Mouse (Mus musculus) heart, embryonic 13.5 days (tissue): ENCODE measurements at regions not wholly inside any gene's neighbourhood (a gene's known extent, or its start where the extent isn't known, plus 50 kb on each side); places are given as distances from the start of the nearest gene placed in this dataset.

ENCODE experiments used
- ATAC-seq: fragments of 200-750 bp; cut with Nextera tagmentation; 2 replicates; pipeline ENCODE4 v1.8.0; 2017; ENCODE audit warnings: moderate TSS enrichment; ENCODE audit not compliant: insufficient number of reproducible peaks, low FRiP score, low TSS enrichment; ENCODE audit errors: extremely low read depth
- H3K27ac ChIP-seq: fragments of 300-500 bp; sonication (generic); replicated peaks from 2 replicates; pipeline ENCODE4 v1.5.1; 2015; ENCODE audit warnings: moderate library complexity, mild to moderate bottlenecking, inconsistent platforms
- H3K27me3 ChIP-seq: fragments of 300-500 bp; sonication (generic); replicated peaks from 2 replicates; pipeline ENCODE4 v1.6.1; 2015; ENCODE audit warnings: mild to moderate bottlenecking, inconsistent platforms
- H3K36me3 ChIP-seq: fragments of 300-500 bp; sonication (generic); 2 replicates; pipeline ENCODE4 v1.6.1; 2015; ENCODE audit warnings: mild to moderate bottlenecking, inconsistent platforms
- H3K4me1 ChIP-seq: fragments of 300-500 bp; sonication (generic); 2 replicates; pipeline ENCODE4 v1.6.1; 2015; ENCODE audit warnings: inconsistent platforms
- H3K4me2 ChIP-seq: fragments of 300-500 bp; sonication (generic); 2 replicates; pipeline ENCODE4 v1.6.1; 2015; ENCODE audit warnings: inconsistent platforms, mild to moderate bottlenecking, moderate library complexity
- H3K4me3 ChIP-seq: fragments of 300-500 bp; sonication (generic); 2 replicates; pipeline ENCODE4 v1.5.1; 2015; ENCODE audit warnings: moderate library complexity, mild to moderate bottlenecking, inconsistent platforms
- H3K9ac ChIP-seq: fragments of 300-500 bp; sonication (generic); 2 replicates; pipeline ENCODE4 v1.6.1; 2015; ENCODE audit warnings: inconsistent platforms, mild to moderate bottlenecking, moderate library complexity
- H3K9me3 ChIP-seq: fragments of 300-500 bp; sonication (generic); 2 replicates; pipeline ENCODE4 v1.6.1; 2016; ENCODE audit warnings: inconsistent platforms
- WGBS: fragments of 180-500 bp; shearing (Covaris S2); methylation state at CpG from one replicate; pipeline ENCODE4 v1.1.7; 2015; ENCODE audit warnings: mixed read lengths; 5-methylcytosine and 5-hydroxymethylcytosine counted together

DNA sequence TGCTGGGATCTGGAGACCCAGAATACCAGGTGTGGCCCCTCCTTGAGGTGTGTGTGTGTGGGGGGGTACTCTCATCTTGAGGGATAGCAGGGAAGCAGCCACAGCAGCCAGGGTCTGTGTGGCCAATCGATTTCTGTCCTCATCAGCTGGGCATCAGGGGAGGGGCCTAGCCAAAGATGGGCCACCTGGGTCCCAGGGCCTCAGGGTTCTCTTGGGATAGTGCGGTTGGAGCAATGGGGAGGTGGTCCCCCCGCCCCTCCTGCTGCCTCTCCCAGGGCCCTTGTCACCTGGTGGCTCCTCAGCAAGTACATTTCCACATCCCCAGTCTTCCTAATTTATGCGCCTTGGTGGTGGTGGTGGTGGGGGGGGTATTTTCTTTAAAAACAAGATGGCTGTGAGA lies 55.4 kb downstream of the Uncx start:
- H3K4me1 ChIP-seq = peaks cover 14% of the 10 kb centered on the region
- no peaks in the 10 kb centered on the region for H3K36me3 ChIP-seq
- peak overlapping the region; percentile 54; the same call in 1 of the 2 replicates for H3K4me2 ChIP-seq
- 22% methylated on average over 4 of the region's 4 CpGs for WGBS
- no peak for ATAC-seq
- peaks cover 5% of the 10 kb centered on the region for H3K9me3 ChIP-seq
- H3K27ac ChIP-seq = no peak overlapping the region
- peaks cover 99% of the 10 kb centered on the region for H3K27me3 ChIP-seq
- H3K9ac ChIP-seq = no peak overlapping the region
- H3K4me3 ChIP-seq = no peak overlapping the region

DNA sequence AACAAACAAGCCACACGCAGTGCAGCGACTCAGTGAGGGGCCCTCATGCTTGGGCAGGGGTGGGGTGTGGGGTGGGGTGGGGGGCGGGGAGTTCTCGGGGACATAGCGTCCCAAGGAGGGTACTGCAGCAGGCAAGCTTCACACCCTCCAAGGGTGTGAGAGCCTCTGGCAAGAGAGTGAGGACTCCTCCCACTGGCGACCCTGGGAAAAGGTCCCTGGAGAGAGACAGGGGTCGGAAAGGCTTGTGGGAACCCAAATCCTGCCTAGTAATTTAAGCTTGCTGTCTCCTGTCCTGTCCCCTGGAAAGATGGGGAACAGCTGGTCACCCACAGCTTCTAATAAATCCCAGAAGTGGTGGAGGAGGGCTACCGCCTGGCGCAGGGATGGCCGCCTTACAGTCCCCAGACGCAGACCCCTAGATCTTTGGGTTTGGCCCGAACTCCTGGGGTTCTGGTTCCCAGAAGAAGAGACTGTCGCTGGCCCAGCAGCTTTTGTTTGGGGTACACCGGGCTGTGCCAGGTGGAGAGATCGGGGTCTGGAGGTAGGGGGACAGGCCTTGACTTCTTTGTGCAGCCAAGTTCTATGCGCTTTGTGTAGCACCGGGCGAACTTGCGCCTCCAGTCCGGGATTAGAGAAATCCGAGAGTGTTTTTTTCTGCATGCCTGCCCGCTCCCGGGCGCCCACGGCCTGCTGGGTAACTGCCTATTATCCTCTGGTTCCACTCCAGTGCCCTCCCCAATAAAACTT lies 56.1 kb downstream of the Uncx start:
- H3K9ac ChIP-seq = 0 out of 2 replicates have a peak overlapping the region, but pooled peaks have one; percentile 34
- ATAC-seq = no peak
- 2% methylated on average over 25 of the region's 25 CpGs for WGBS

DNA sequence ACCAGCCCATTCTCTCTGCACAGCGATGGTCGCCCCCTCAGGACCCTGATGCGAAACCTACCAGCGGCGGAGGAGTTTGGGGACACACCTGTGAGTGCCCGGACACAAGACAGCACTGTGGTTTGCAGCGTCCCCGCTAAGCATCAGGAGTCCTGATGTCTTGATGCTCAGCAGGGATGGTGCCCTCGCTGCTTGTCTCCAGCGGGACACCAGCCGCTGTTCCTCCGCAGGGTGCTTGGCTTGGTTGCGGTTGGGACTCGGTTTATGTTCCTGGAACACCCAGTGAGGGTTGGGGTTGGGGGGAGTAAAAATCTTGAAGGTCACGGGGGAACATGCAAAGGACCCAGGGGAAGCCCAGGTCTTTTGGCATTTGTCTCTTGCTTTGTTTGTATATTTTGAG lies 56.9 kb downstream of the Uncx start:
- H3K36me3 ChIP-seq = no peaks in the 10 kb centered on the region
- 3% methylated on average over 15 of the region's 15 CpGs for WGBS
- peaks cover 11% of the 10 kb centered on the region for H3K4me1 ChIP-seq
- H3K27me3 ChIP-seq = peaks cover 99% of the 10 kb centered on the region
- H3K9me3 ChIP-seq = peaks cover 5% of the 10 kb centered on the region
- no peak for ATAC-seq
- H3K4me2 ChIP-seq = no peak overlapping the region
- no peak overlapping the region for H3K4me3 ChIP-seq
- no peak overlapping the region for H3K27ac ChIP-seq
- H3K9ac ChIP-seq = no peak overlapping the region

More for the DNA sequence above, 56.1 kb downstream of the Uncx start:
- Histone ChIP-seq H3K4me3 (peak overlapping the region; percentile 29), H3K27ac (no peak overlapping the region), H3K4me1 (peaks cover 11% of the 10 kb centered on the region), H3K9me3 (peaks cover 5% of the 10 kb centered on the region), H3K36me3 (no peaks in the 10 kb centered on the region), H3K4me2 (peak overlapping the region; percentile 54), H3K27me3 (peaks cover 99% of the 10 kb centered on the region)

DNA sequence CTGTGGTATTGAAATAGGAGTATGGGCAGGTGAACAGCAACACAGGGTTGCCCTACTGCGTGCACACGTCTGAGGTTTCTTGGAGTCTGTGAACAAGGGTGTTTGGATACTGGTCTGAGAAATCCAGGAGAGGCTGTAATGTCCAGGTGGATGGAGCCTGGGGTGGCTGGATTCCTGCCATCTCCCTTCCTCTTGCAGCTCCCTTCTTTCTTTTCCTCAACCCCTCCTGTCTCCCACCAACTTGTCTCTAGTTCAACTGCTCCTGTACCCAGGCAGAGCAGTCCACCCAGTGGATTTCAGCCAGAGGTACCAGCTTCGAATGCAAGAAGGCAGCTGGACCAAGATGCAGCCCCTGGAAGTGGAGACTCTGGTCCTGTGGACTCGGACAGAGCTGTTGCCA lies 59.6 kb downstream of the Uncx start:
- peaks cover 11% of the 10 kb centered on the region for H3K4me1 ChIP-seq
- WGBS = 66% methylated on average over 4 of the region's 4 CpGs
- no peak overlapping the region for H3K4me3 ChIP-seq
- peaks cover 92% of the 10 kb centered on the region for H3K27me3 ChIP-seq
- peaks cover 5% of the 10 kb centered on the region for H3K9me3 ChIP-seq
- no peak overlapping the region for H3K27ac ChIP-seq
- H3K9ac ChIP-seq = no peak overlapping the region
- H3K4me2 ChIP-seq = no peak overlapping the region
- no peak for ATAC-seq
- no peaks in the 10 kb centered on the region for H3K36me3 ChIP-seq

DNA sequence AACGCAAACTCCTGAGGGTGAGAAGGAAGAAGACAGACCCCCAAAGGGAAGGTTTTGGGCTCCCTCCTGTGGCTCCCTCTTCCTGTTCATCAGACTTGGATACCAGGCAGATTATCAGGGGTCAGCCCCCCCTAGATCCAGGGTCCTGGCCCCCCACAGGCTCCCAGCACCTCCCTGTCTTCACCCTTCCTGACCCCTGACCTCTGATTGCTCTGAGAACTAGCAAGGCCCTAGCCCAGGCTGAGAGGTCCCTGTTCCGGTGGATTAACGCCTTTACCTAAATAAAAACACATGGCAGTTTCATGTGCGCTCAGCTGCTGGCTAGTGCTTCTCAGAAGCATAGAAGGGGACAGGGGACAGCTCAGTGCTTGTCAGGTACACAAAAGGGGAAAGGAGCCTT lies 60.2 kb downstream of the Uncx start:
- Histone ChIP-seq H3K27ac (no peak overlapping the region), H3K4me3 (no peak overlapping the region), H3K9ac (no peak overlapping the region), H3K27me3 (peaks cover 86% of the 10 kb centered on the region), H3K4me1 (peaks cover 11% of the 10 kb centered on the region), H3K36me3 (no peaks in the 10 kb centered on the region), H3K9me3 (peaks cover 5% of the 10 kb centered on the region), H3K4me2 (no peak overlapping the region)
- no peak for ATAC-seq
- WGBS = 23% methylated on average over 4 of the region's 4 CpGs

DNA sequence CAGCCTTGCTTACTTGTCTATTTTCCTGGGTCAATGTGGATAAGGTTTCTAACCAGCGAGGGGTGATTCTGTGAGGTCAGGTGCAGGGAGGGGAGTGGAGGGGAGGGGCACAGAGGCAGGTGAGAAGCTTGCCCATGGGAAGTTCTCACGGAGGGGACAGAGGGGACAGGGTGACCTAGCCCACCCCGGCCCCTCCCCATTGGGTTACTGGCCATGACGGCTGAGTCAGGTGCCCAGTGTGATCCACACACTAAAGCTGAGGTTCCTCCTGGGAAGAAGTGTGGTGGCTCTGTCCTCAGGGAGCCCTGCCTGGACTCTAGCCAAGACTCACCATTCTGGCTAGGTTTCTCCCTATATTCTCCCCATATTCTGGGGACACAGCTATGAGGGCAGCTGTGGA lies 61.0 kb downstream of the Uncx start:
- Histone ChIP-seq H3K36me3 (no peaks in the 10 kb centered on the region), H3K4me3 (no peak overlapping the region), H3K4me1 (peaks cover 9% of the 10 kb centered on the region), H3K9me3 (peaks cover 5% of the 10 kb centered on the region), H3K9ac (no peak overlapping the region), H3K4me2 (no peak overlapping the region), H3K27me3 (peaks cover 78% of the 10 kb centered on the region), H3K27ac (no peak overlapping the region)
- no peak for ATAC-seq
- 43% methylated on average over 4 of the region's 4 CpGs for WGBS

DNA sequence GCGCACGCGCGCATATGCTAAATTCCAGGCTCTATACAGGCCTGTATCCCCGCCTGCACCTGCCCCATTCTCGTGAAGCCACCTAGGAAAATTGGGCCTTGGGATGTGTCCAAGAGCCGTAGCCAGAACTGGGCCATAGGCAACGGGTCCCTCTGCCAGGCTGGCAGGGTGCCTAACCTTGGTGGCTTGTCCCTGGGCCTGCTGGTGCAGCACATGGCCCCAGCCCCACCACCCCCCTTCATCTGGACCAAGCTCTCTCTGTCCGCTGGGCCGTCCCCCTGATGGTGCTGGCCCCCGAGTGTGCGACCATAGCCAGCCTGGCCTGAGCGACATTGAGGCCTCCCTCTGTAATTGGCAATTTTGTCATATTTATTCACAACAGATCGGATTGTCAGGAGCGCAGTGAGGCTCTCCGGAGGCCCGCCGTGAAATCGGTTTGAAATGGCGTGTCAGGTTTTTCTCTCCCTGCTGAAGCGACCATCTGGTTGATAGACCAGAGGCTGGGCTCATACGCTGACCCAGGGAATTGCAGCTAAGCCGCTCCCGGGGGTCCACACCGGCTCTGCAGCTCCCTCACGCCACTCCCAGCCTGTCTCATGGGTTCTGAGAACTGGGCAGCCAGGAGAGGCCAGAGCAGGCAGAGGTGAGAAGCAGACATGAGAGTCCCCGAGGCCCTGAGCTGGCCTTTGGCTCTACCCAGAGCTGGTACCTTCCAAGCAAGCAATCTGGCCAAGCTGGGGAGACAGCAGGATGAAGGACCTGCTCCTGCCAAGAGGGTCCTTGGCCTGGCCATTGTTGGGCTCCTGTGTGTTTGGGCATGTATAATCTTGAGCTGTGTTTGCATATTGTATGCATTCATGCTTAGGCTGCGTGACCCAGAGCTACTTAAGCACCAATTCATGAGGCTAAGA lies 67.6 kb downstream of the Uncx start:
- no peaks in the 10 kb centered on the region for H3K4me1 ChIP-seq
- H3K27me3 ChIP-seq = peaks cover 38% of the 10 kb centered on the region
- no peak overlapping the region for H3K4me3 ChIP-seq
- no peak overlapping the region for H3K27ac ChIP-seq
- H3K9ac ChIP-seq = no peak overlapping the region
- 76% methylated on average over 28 of the region's 28 CpGs for WGBS
- no peaks in the 10 kb centered on the region for H3K9me3 ChIP-seq
- ATAC-seq = no peak
- H3K36me3 ChIP-seq = no peaks in the 10 kb centered on the region
- no peak overlapping the region for H3K4me2 ChIP-seq

DNA sequence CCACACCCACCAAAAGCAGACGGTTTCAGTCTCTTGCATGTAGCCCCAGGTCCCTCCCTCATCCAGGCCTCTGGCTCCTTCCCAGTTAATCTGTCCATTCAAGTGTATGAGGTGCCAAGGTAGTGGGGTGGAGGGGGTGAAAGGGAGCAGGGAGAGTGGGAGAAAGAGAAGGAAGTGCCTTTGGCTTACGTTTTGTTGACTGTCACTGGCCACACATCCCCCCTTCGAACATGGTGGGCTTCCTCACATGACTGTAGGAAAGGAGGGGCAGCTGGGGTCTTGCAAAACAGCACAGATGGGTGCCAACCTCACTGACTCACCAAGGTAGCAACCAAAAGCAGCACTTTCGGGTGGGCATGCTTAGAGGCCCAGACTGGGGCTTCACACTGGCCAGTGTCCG lies 68.9 kb downstream of the Uncx start:
- WGBS = 58% methylated on average over 5 of the region's 5 CpGs
- H3K36me3 ChIP-seq = no peaks in the 10 kb centered on the region
- no peak overlapping the region for H3K9ac ChIP-seq
- H3K9me3 ChIP-seq = no peaks in the 10 kb centered on the region
- no peaks in the 10 kb centered on the region for H3K4me1 ChIP-seq
- no peak overlapping the region for H3K4me3 ChIP-seq
- no peak for ATAC-seq
- H3K27me3 ChIP-seq = peaks cover 38% of the 10 kb centered on the region
- no peak overlapping the region for H3K27ac ChIP-seq
- no peak overlapping the region for H3K4me2 ChIP-seq

DNA sequence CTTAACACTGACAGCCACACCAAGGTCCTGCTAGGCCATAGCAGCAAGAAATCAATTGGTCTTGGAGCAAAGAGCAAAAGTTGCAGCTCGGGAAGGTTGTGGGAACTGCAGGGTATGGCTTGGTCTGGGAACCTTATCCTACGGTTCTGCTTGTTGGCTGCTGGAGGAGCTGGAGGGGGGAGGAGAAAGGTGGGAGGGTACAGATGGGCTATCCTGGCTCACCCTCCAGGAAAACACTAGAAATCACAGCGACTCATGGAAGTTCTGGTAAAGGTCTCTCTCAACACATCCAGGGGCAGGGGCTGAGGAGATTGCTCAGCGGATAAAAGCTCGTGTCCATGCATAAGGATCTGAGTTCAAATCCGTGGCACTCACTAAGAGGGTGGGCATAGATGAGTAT lies 69.4 kb downstream of the Uncx start:
- Histone ChIP-seq H3K4me1 (no peaks in the 10 kb centered on the region), H3K27me3 (peaks cover 40% of the 10 kb centered on the region), H3K36me3 (no peaks in the 10 kb centered on the region), H3K27ac (no peak overlapping the region), H3K9ac (no peak overlapping the region), H3K4me3 (no peak overlapping the region), H3K4me2 (no peak overlapping the region), H3K9me3 (no peaks in the 10 kb centered on the region)
- no peak for ATAC-seq
- WGBS = 70% methylated on average over 6 of the region's 6 CpGs

DNA sequence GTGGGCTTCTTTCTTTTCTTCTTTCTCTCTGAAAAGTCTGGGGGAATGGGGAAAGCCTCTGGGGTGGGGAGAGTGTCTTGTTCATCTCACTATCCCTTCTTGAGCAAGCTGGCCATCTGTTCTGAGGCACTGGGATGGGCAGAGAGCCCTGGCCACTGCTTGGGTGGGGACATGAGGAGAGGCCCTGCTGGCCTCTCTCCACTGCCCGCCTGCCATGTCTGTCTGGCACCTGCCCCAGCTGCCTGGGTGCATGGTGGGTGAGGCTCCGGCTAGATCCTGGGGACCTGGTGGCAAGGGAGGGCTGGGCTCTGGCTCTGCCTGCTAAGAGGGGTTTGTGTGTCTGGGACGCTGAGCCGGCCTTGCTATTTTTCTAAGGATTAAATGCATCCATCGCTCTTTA lies 70.3 kb downstream of the Uncx start:
- WGBS = 70% methylated on average over 5 of the region's 5 CpGs
- H3K9me3 ChIP-seq = no peaks in the 10 kb centered on the region
- H3K4me2 ChIP-seq = no peak overlapping the region
- H3K4me3 ChIP-seq = no peak overlapping the region
- no peak overlapping the region for H3K9ac ChIP-seq
- ATAC-seq = no peak
- H3K27ac ChIP-seq = no peak overlapping the region
- no peaks in the 10 kb centered on the region for H3K4me1 ChIP-seq
- no peaks in the 10 kb centered on the region for H3K36me3 ChIP-seq
- peaks cover 47% of the 10 kb centered on the region for H3K27me3 ChIP-seq

DNA sequence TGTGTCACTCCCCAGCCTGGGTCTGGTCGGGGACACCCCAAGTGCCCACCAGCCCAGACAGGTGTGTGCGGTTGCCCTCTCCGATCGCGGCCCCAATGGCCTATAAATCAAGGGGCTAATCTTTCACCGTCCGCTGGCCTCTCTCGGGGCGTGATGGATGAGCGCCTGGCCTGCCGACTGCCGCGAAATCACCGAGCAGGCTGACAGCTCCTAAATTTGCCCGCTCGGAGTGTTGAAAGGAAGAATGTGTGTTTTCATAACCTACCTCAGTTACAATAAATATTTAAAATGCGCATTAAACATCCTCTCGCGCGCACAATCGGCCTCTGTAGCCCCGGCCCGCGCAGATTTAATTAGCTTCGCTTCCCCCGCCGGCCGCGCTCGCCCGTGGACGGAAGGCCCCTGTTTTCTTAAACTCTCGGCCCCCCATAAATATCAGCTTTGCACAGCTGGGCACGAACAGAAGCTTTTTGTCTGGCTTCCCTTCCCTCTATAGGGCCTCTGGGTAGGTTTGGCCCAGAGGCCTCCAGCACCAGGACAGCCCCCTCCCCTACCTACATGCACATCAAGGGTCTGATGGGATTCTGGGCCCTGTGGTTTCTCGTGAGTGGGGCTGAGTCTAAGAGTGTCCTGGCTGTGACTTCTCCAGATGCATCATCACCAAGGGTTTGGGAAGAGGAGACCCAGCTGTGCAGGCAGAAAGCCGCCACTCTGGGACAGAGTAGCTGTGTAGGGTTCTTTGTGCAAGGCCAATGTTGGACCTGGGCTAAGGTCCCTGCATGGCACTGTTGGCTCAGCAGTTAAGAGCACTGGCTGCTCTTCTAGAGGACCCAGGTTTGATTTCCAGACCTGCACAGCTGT lies 76.2 kb downstream of the Uncx start:
- no peak for ATAC-seq
- 25% methylated on average over 36 of the region's 36 CpGs for WGBS
- H3K4me3 ChIP-seq = no peak overlapping the region
- H3K27ac ChIP-seq = no peak overlapping the region
- H3K4me2 ChIP-seq = peak overlapping the region; percentile 24
- H3K9ac ChIP-seq = no peak overlapping the region
- peaks cover 57% of the 10 kb centered on the region for H3K27me3 ChIP-seq
- no peaks in the 10 kb centered on the region for H3K36me3 ChIP-seq
- H3K4me1 ChIP-seq = peaks cover 3% of the 10 kb centered on the region; the same call in 1 of the 2 replicates
- H3K9me3 ChIP-seq = no peaks in the 10 kb centered on the region
